Mouse (Mus musculus) liver, postnatal 0 days (tissue): ENCODE measurements around the gene Clec4d.

Experiments
- CTCF ChIP-seq: sonication (generic); IDR thresholded peaks from 2 replicates; pipeline ENCODE4 v1.5.1; 2016; ENCODE audit warnings: antibody characterized with exemption, low read depth
- EP300 ChIP-seq: IDR thresholded peaks from 2 replicates; pipeline ENCODE4 v1.6.1; 2016; ENCODE audit warnings: antibody characterized with exemption, low read depth, mild to moderate bottlenecking

- TF ChIP-seq EP300, result no peak
- TF ChIP-seq CTCF, result no peak
Measured at GRCm38 (mm10) chr6:123296687-123297086, 34.8 kb downstream of the Clec4d start.
